Mouse (Mus musculus): ENCODE measurements around the gene Epb41l3. TPM values are rescaled to one million over a fixed set of nuclear protein-coding genes. Genes with fewer than 3 reads are reported as not detected.

Epb41l3 gene
- 1 to 10 TPM; 1.5 to 2.4 TPM for total RNA-seq (2021)
- long read RNA-seq, experiment 1, partial matches to known transcripts: 0 of 3 reads
- long read RNA-seq, experiment 1, other reads (novel, unspliced or antisense): 2 of 3 reads
- long read RNA-seq, experiment 2, partial matches to known transcripts: 0 of 2 reads
- long read RNA-seq, experiment 2, other reads (novel, unspliced or antisense): 1 of 2 reads

DNA sequence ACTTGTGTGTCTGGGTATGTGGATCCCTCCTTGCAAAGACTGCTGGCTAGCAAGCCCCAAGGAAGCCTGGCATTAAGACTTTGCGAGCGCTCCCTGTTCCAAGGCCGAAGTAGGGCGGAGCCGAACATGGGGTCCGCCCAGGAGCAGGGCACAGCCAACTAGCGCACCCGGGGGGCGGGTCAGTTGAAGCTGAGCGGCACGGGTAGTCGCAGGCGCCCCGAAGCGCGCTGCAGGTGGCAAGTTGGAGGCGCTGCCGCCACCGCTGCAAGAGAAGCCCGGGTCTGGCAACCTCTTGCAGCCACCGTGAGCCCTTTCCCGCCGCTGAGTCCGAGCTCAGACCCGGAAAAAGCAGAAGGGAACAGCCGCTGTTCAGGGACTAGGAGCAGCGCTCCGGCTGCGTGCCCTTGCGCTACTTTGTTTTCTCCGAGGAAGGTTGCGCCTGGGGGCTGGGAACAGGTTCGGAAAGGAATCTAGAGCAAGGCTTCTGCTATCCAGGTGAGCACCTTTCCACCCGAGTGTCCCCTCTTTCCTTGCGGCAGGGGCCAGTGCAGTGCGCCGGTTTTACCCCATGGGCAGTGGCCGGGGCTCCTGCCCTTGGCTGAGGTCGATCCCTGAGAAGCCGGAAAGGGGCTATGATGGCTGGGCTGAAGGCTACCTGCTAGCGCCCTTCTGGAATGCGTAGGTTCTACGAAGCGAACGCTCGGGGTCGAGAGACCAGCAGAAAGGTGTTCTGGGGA is at the start of gene Epb41l3:
Gene Epb41l3 (plus strand): TSS at position 183 of the 737 bp plus-strand sequence.
- no peak for TF ChIP-seq CTCF (IDR thresholded peaks at IDR 0.05)
- DNase-seq: peak; percentile 77
- H3K27ac ChIP-seq: no peak within 1 kb of the TSS
- intact Hi-C loops (cut with DNase I): no loop called here
- H3K4me3 ChIP-seq: peak within 1 kb of the TSS; percentile 67

DNA sequence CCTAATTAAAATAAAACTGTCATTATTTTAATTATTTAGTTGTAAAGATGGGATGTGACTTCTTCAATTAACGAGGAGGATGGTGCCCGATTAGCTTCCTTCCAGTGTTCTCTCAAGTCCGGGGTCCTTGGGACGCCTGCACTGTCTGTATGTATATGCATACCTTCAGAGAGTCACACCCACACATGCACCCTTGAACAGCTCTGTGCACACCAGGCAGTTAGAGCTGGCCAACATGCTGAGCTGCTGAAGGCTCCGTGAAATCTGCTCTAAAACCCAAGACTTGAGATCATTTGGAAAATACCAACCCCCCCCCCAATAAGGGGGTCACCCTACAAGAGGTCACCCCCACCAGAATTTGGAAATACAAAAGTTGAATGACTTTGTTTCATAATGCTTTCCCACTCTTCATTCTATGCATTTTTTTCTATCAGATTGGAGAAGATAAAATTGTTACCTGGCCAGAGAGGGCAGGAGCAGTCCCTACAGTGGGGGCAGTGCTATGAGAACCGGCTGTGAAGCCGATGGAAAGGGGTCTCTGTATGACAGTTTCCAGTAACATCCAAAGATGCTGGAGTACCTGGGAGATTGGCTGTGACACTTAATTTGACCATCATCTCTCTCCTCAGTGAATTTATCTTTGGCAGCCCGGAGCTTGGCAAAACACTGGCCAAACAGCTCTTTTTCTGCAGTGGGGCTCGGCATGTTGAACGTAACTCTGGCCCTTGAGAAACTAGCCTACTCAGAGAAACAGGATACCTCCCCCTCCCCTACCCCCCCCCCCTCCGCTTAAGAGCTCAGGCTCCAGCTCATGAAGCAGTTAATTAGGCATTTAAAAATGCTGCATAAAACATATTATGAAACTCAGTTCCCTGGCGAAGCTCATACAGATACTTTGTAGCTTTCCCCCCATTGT is 36.5 kb upstream of the Epb41l3 start:
- H3K4me3 ChIP-seq: no peak overlapping the region
- no peak overlapping the region for H3K27ac ChIP-seq
- DNase-seq: no peak
- no peak for TF ChIP-seq CTCF (IDR thresholded peaks at IDR 0.05)
- intact Hi-C loops (cut with DNase I): no loop called here

DNA sequence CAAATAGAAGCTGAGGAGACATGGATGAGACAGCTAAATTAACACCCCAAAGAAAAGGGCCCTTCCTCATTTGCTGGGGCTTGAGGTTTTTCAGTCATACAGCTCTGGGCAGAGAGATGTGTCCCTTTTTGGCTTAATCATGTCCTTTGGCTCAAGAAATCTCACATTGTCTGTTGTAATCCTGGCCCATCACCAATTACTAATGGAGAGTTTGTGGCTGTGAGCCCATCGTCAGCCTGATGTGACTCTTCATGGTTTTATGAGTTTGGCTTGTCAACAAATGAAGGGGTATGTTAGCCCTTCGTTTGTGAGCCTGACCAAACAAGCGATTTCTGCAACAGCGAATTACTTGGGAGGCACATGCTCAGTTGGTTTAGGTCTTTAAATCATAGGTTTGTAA is 34.0 kb upstream of the Epb41l3 start:
- H3K4me3 ChIP-seq: no peak overlapping the region
- no peak for DNase-seq
- intact Hi-C loops (cut with DNase I): no loop called here
- no peak overlapping the region for H3K27ac ChIP-seq
- TF ChIP-seq CTCF (IDR thresholded peaks at IDR 0.05): no peak

DNA sequence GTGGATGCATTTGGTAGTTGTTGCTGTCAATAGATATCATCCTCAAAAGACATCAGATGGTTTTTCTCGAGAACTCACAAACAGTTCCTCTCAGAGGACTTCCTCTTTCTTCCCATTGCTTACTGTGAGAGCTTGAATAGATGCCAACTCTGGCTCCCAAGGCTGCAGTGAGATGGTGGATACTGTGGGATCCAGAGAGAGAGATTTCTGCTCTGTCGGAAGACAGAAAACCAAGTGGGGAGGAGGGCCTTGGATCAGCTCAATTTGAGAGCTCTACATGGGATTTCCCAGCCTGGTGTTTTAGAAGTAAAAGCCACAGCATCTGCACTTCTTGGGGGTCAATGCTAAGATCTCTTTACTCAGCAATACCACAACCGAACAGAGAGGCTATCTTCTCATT is 26.7 kb upstream of the Epb41l3 start:
- intact Hi-C loops (cut with DNase I): no loop called here
- no peak for DNase-seq
- Histone ChIP-seq H3K4me3 (no peak overlapping the region), H3K27ac (no peak overlapping the region)
- TF ChIP-seq CTCF (IDR thresholded peaks at IDR 0.05): no peak

DNA sequence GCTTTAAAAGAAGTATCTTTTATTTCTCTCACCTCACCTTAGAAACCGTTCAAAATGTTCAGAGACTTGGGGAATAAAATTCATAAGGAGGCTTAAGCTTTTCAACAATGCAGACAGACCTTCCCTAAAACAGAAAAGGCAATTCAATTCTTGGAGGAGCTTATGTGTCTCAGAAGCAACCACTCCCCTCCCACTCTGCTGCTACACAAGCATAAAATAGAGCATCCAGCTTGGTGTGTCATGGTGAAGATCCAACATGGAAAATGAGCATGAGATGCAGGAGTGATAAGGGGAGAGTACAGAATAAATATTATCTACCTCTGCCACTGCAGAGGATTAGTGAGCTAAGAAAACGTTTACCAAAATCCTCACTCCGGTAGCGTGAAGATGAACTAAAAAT is 21.5 kb upstream of the Epb41l3 start:
- DNase-seq: no peak

DNA sequence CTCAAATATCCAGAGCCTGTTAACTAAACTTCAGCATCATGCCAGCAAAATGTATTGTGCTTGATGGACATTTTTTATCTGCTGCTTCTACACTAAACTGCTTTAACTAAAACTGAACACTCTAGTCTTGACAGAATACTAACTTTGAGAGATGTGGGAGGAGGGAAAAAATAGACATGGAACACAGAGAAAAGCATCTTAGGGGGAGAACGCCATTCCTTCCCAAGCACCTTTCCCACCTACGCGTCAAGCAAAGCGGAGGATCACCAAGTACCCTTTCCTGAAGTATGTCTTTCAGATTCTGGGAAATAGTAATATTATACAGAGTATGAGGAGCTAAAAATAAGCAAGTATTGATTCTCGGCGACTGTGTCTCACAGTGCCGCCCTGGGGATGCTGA is 15.7 kb upstream of the Epb41l3 start:
- intact Hi-C loops (cut with DNase I): no loop called here
- DNase-seq: no peak
- TF ChIP-seq CTCF (IDR thresholded peaks at IDR 0.05): no peak
- Histone ChIP-seq H3K4me3 (no peak overlapping the region), H3K27ac (no peak overlapping the region)

More for the DNA sequence above, 21.5 kb upstream of the Epb41l3 start:
- Histone ChIP-seq H3K4me3 (no peak overlapping the region), H3K27ac (no peak overlapping the region)
- intact Hi-C loops (cut with DNase I): no loop called here
- TF ChIP-seq CTCF (IDR thresholded peaks at IDR 0.05): no peak

DNA sequence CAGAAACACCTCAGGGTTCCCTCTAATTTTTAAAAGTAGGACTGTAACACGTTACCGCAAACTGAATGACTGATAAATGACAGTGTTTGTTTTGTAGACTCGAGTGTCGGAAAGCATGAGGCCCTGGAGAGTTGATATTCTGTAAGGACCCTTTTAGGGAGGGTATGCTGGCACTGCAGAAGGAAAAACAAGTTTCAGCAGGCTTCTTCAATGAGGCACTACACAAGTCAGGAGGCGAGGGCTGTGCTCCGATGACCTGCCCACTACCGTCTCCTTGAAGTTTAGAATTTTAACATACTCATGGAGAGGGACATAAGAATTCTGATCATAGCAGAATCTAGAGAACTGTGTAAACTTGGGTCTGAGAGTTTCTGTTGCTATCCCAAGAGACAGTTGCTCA is 15.1 kb upstream of the Epb41l3 start:
- H3K4me3 ChIP-seq: no peak overlapping the region
- no peak for TF ChIP-seq CTCF (IDR thresholded peaks at IDR 0.05)
- no peak for DNase-seq
- intact Hi-C loops (cut with DNase I): no loop called here
- H3K27ac ChIP-seq: no peak overlapping the region

DNA sequence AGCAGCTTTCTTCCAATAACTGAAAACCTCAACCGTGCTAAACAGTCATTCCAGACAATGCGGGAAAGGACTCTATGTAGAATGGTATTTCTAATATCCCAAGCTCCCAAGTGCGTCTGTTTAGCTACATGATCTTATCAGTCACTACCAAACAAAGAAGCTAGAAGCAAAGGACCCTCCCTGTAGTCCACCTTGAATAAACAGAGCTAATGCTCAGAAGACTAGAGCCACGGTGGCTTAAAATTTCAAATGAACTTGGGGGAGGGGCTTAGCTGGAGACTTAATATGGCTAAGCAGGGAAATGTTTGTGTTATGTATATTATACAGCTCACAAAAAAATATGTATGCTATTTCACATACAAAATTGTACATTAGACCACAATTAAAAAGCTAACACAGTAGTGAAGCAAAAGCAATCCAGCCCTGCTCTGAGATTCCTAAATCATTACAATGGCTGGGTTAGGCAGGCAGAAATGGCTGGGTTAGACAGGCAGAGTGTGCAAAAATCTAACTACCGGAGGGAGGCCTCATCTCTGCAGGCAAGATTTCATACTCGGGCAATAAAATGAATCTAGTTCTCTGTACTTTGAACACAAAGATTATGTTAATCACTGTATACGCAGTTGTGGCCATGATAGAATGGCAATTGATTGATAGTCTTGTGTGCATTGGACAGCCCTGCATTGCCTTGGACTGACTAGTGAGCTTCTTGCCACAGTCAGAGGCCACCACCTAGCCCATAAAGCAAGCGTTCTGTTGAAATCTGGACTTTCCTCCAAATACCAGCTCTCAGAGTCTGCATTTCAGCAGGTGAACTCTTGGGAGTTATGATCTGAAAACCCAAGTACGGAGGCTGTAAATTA is 13.4 kb upstream of the Epb41l3 start:
- intact Hi-C loops (cut with DNase I): no loop called here
- no peak for DNase-seq
- TF ChIP-seq CTCF (IDR thresholded peaks at IDR 0.05): no peak

DNA sequence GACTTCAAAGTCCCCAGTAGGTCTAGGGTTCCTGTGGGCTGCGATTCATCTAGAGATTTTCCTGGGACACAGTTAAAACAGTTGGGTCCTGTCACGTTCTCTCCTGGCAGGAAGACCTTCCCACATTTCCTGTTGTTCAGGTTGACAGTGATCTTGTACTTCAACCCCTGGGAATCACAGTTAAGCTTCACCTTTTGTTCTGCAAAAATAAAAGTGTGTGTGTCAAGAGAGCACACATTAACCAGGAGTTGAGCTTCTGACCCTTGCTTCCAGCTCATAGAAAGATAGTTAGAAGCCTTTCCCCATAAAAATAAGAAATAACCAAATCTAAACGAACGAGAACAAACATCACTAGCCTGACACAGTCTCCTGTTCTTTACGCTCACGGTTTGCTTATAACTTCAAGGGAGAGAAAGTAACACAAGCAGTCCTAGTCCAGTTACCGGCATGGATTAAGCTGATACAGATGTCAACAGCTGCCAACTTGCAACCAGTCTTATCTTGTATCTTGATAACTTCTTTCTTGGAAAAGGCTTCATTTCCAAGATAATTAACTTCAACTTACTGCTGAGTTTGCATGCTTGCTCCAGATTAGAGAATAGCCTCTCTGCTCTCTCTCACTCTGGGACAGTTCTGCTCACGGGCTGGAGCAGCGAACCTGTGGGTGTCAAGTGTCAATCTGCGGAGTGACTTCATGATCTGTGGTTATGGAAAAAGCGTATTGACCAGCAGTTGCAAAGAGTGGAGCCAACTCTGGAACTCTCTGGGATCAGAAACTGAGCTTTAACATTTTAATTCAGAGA is 7.3 kb upstream of the Epb41l3 start:
- intact Hi-C loops (cut with DNase I): no loop called here
- Histone ChIP-seq H3K4me3 (no peak overlapping the region), H3K27ac (no peak overlapping the region)
- TF ChIP-seq CTCF (IDR thresholded peaks at IDR 0.05): no peak
- no peak for DNase-seq

More for the DNA sequence above, 13.4 kb upstream of the Epb41l3 start:
- H3K4me3 ChIP-seq: no peak overlapping the region
- no peak overlapping the region for H3K27ac ChIP-seq

DNA sequence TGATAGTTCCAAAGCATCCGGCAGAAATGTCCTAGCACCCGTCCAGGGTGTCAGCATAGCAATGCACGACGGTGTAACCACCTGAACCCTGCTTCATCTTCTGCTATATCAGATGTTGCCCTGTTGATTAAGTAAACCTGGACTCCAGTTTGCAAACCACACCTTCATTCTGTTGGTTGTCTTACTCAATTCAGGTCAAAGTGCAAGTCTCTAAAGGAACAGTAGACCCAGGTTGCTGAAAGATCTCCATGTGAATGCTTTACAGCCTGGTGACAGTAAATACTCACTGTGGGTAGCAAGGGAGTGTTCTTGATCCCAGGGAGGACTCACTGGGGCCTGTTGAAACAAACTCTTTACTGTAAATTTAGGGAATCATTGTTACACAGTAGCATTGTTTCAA is 1.4 kb upstream of the Epb41l3 start:
- TF ChIP-seq CTCF (IDR thresholded peaks at IDR 0.05): no peak

DNA sequence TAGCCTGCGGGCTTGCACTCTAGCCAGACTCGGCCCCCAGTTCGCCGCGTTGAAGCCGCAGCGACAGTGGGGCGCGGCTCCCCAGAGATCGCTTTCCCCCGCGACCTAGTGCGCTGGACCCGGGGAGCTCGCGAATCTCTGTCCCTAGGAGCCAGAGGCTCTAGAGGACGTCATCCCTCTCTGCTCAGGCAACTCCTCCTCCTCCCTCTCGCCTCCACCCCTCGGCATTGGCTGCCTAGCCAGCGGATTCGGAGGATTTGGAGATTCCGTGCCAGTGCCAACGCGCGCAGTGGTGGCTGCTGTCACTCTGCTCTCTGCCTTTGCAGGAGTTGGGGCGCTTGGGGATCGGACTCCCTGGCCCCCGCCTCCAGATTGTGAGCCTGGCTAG is 749 bp downstream of the Epb41l3 start:
- intact Hi-C loops (cut with DNase I): no loop called here

More for the DNA sequence above, 1.4 kb upstream of the Epb41l3 start:
- Histone ChIP-seq H3K27ac (no peak overlapping the region), H3K4me3 (no peak overlapping the region)
- no peak for DNase-seq
- intact Hi-C loops (cut with DNase I): no loop called here

More for the DNA sequence above, 749 bp downstream of the Epb41l3 start:
- no peak overlapping the region for H3K27ac ChIP-seq
- no peak for TF ChIP-seq CTCF (IDR thresholded peaks at IDR 0.05)
- H3K4me3 ChIP-seq: peak overlapping the region; percentile 67
- peak; percentile 27 for DNase-seq

Measured in gastrocnemius, adult 2 months (tissue).